Mouse (Mus musculus): ENCODE measurements around the gene Prkca. TPM values are rescaled to one million over a fixed set of nuclear protein-coding genes. Genes with fewer than 3 reads are reported as not detected.

Prkca gene
- polyA plus RNA-seq, 1 experiment: 18.1 TPM

- TF ChIP-seq MAX (IDR thresholded peaks at IDR 0.05): no peak
- no peak for TF ChIP-seq MYOG (IDR thresholded peaks at IDR 0.05; ENCODE audit: control insufficient read depth, extremely low read depth, insufficient read length)
- TF ChIP-seq CEBPB (IDR thresholded peaks at IDR 0.05; ENCODE audit: low read depth): no peak
- no peak for TF ChIP-seq FOSL1 (IDR thresholded peaks at IDR 0.05; ENCODE audit: insufficient read depth, low read length, poor library complexity, severe bottlenecking)
- no peak for TF ChIP-seq MYOD1 (IDR thresholded peaks at IDR 0.05; ENCODE audit: control insufficient read depth, insufficient read length, low read depth)
- TF ChIP-seq CTCF (IDR thresholded peaks at IDR 0.05; ENCODE audit: control insufficient read depth, insufficient read depth, insufficient read length): no peak
- TF ChIP-seq USF1 (IDR thresholded peaks at IDR 0.05; ENCODE audit: low read depth): no peak
- no peaks in the 10 kb centered on the region for H3K27me3 ChIP-seq (ENCODE audit: control insufficient read depth, insufficient read depth, insufficient read length)
- no peak overlapping the region for H3ac ChIP-seq (ENCODE audit: control insufficient read depth, insufficient read length, low read depth)
- H3K4me3 ChIP-seq (ENCODE audit: insufficient read depth, poor library complexity, severe bottlenecking): no peak overlapping the region
- H3K79me2 ChIP-seq (ENCODE audit: control insufficient read depth, insufficient read depth): peaks cover 89% of the 10 kb centered on the region
- peaks cover 6% of the 10 kb centered on the region for H3K36me3 ChIP-seq (ENCODE audit: control insufficient read depth, insufficient read depth)
- H3K79me3 ChIP-seq (ENCODE audit: low read depth): peaks cover 19% of the 10 kb centered on the region
Measured at GRCm38 (mm10) chr11:108199429-108199985, 144.2 kb downstream of the Prkca start.

GRCm38 (mm10) chr11:108198592-108198991 lies 145.1 kb downstream of the Prkca start:
- H3K27me3 ChIP-seq (ENCODE audit: control insufficient read depth, insufficient read depth, insufficient read length): no peaks in the 10 kb centered on the region
- no peak overlapping the region for H3ac ChIP-seq (ENCODE audit: control insufficient read depth, insufficient read length, low read depth)
- no peak overlapping the region for H3K4me3 ChIP-seq (ENCODE audit: insufficient read depth, poor library complexity, severe bottlenecking)
- TF ChIP-seq MYOG (IDR thresholded peaks at IDR 0.05; ENCODE audit: control insufficient read depth, extremely low read depth, insufficient read length) (no peak), FOSL1 (IDR thresholded peaks at IDR 0.05; ENCODE audit: insufficient read depth, low read length, poor library complexity, severe bottlenecking) (no peak), USF1 (IDR thresholded peaks at IDR 0.05; ENCODE audit: low read depth) (no peak), MAX (IDR thresholded peaks at IDR 0.05) (no peak), CEBPB (IDR thresholded peaks at IDR 0.05; ENCODE audit: low read depth) (no peak), MYOD1 (IDR thresholded peaks at IDR 0.05; ENCODE audit: control insufficient read depth, insufficient read length, low read depth) (no peak), CTCF (IDR thresholded peaks at IDR 0.05; ENCODE audit: control insufficient read depth, insufficient read depth, insufficient read length) (no peak)
- H3K79me2 ChIP-seq (ENCODE audit: control insufficient read depth, insufficient read depth): peaks cover 85% of the 10 kb centered on the region
- peaks cover 12% of the 10 kb centered on the region for H3K79me3 ChIP-seq (ENCODE audit: low read depth)
- peaks cover 9% of the 10 kb centered on the region for H3K36me3 ChIP-seq (ENCODE audit: control insufficient read depth, insufficient read depth)

- Histone ChIP-seq H3K79me2 (ENCODE audit: control insufficient read depth, insufficient read depth) (peaks cover 75% of the 10 kb centered on the region), H3K36me3 (ENCODE audit: control insufficient read depth, insufficient read depth) (peaks cover 9% of the 10 kb centered on the region), H3K4me3 (ENCODE audit: insufficient read depth, poor library complexity, severe bottlenecking) (no peak overlapping the region), H3ac (ENCODE audit: control insufficient read depth, insufficient read length, low read depth) (no peak overlapping the region), H3K27me3 (ENCODE audit: control insufficient read depth, insufficient read depth, insufficient read length) (no peaks in the 10 kb centered on the region), H3K79me3 (ENCODE audit: low read depth) (peaks cover 8% of the 10 kb centered on the region)
- no peak for TF ChIP-seq MYOD1 (IDR thresholded peaks at IDR 0.05; ENCODE audit: control insufficient read depth, insufficient read length, low read depth)
- TF ChIP-seq MYOG (IDR thresholded peaks at IDR 0.05; ENCODE audit: control insufficient read depth, extremely low read depth, insufficient read length): no peak
- TF ChIP-seq CTCF (IDR thresholded peaks at IDR 0.05; ENCODE audit: control insufficient read depth, insufficient read depth, insufficient read length): no peak
- TF ChIP-seq USF1 (IDR thresholded peaks at IDR 0.05; ENCODE audit: low read depth): no peak
- TF ChIP-seq CEBPB (IDR thresholded peaks at IDR 0.05; ENCODE audit: low read depth): no peak
- no peak for TF ChIP-seq FOSL1 (IDR thresholded peaks at IDR 0.05; ENCODE audit: insufficient read depth, low read length, poor library complexity, severe bottlenecking)
- TF ChIP-seq MAX (IDR thresholded peaks at IDR 0.05): no peak
Measured at GRCm38 (mm10) chr11:108197427-108198218, 146.1 kb downstream of the Prkca start.

- Histone ChIP-seq H3K79me3 (ENCODE audit: low read depth) (peaks cover 4% of the 10 kb centered on the region), H3K79me2 (ENCODE audit: control insufficient read depth, insufficient read depth) (peaks cover 67% of the 10 kb centered on the region), H3K36me3 (ENCODE audit: control insufficient read depth, insufficient read depth) (peaks cover 9% of the 10 kb centered on the region), H3ac (ENCODE audit: control insufficient read depth, insufficient read length, low read depth) (no peak overlapping the region), H3K27me3 (ENCODE audit: control insufficient read depth, insufficient read depth, insufficient read length) (no peaks in the 10 kb centered on the region), H3K4me3 (ENCODE audit: insufficient read depth, poor library complexity, severe bottlenecking) (no peak overlapping the region)
- TF ChIP-seq USF1 (IDR thresholded peaks at IDR 0.05; ENCODE audit: low read depth) (no peak), MYOG (IDR thresholded peaks at IDR 0.05; ENCODE audit: control insufficient read depth, extremely low read depth, insufficient read length) (no peak), MAX (IDR thresholded peaks at IDR 0.05) (no peak), CTCF (IDR thresholded peaks at IDR 0.05; ENCODE audit: control insufficient read depth, insufficient read depth, insufficient read length) (no peak), FOSL1 (IDR thresholded peaks at IDR 0.05; ENCODE audit: insufficient read depth, low read length, poor library complexity, severe bottlenecking) (no peak), CEBPB (IDR thresholded peaks at IDR 0.05; ENCODE audit: low read depth) (no peak), MYOD1 (IDR thresholded peaks at IDR 0.05; ENCODE audit: control insufficient read depth, insufficient read length, low read depth) (no peak)
Measured at GRCm38 (mm10) chr11:108196796-108197195, 146.9 kb downstream of the Prkca start.

GRCm38 (mm10) chr11:108190298-108190697 lies 153.4 kb downstream of the Prkca start:
- H3K4me3 ChIP-seq (ENCODE audit: insufficient read depth, poor library complexity, severe bottlenecking): no peak overlapping the region
- no peaks in the 10 kb centered on the region for H3K27me3 ChIP-seq (ENCODE audit: control insufficient read depth, insufficient read depth, insufficient read length)
- no peak for TF ChIP-seq MYOG (IDR thresholded peaks at IDR 0.05; ENCODE audit: control insufficient read depth, extremely low read depth, insufficient read length)
- TF ChIP-seq USF1 (IDR thresholded peaks at IDR 0.05; ENCODE audit: low read depth): no peak
- no peak for TF ChIP-seq MYOD1 (IDR thresholded peaks at IDR 0.05; ENCODE audit: control insufficient read depth, insufficient read length, low read depth)
- no peak for TF ChIP-seq CEBPB (IDR thresholded peaks at IDR 0.05; ENCODE audit: low read depth)
- TF ChIP-seq CTCF (IDR thresholded peaks at IDR 0.05; ENCODE audit: control insufficient read depth, insufficient read depth, insufficient read length): no peak
- no peak for TF ChIP-seq MAX (IDR thresholded peaks at IDR 0.05)
- no peak for TF ChIP-seq FOSL1 (IDR thresholded peaks at IDR 0.05; ENCODE audit: insufficient read depth, low read length, poor library complexity, severe bottlenecking)
- peaks cover 24% of the 10 kb centered on the region for H3K79me2 ChIP-seq (ENCODE audit: control insufficient read depth, insufficient read depth)
- peaks cover 6% of the 10 kb centered on the region for H3K79me3 ChIP-seq (ENCODE audit: low read depth)
- peaks cover 26% of the 10 kb centered on the region for H3K36me3 ChIP-seq (ENCODE audit: control insufficient read depth, insufficient read depth)
- H3ac ChIP-seq (ENCODE audit: control insufficient read depth, insufficient read length, low read depth): no peak overlapping the region
